Mouse (Mus musculus) skeletal muscle tissue, adult 2 months (tissue): ENCODE results near the gene Psap.
A peak's percentile ranks its signal among the peaks of the same experiment; 100 is the strongest.

Experiments
- DNase-seq: peaks from one replicate; pipeline ENCODE4 v3.0.0-alpha.2; 2012; ENCODE audit warnings: low read depth, low spot score

Gene Psap

DNA sequence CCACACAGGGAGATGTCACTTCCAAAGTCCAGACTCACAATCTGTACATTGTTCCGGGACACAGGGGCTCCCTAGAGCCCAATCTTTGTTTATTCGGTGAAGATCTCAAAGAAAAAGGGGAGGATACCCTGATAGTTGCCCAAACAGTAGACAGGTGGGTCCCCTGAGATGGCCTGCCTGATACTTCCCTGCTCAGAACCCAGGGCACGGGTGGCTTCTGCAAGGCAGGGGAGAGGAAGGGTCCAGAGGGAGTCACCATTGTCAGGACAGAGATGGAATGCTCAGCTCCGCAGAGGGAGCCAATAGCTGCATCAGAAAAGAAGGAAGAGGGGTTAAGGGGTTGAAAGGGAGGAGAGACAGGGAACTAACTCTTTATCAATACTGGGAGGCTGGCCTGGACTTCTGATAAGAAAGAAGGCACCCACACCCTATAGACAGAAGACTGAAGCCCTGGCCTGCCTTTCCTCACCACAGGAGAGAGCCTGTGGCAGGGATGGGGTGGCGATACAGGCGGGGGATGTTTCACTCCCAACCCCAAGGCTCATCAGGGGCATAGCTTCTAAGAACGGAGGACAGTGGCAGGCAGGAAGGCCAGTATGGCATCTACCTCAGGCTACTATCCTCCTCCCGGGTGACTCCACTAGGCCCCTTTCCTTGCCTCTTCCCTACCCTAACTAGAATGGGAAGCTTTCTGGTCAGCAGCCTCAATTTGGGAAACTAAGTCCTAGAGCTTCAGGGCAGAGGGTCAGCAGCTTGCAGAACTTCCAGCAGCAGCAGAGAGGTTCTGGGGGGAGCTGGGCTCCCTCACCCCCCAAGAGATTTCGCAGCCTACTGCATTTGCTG, 70.6 kb downstream of the Psap start:
- no peak for DNase-seq

- DNase-seq = peak; percentile 79
Observed at GRCm38 (mm10) chr10:60349056-60349455, 71.6 kb downstream of the Psap start.

GRCm38 (mm10) chr10:60349644-60350043, 72.2 kb downstream of the Psap start:
- DNase-seq = no peak

GRCm38 (mm10) chr10:60350077-60350804, 72.8 kb downstream of the Psap start:
- no peak for DNase-seq

- peak; percentile 86 for DNase-seq
Observed at GRCm38 (mm10) chr10:60350805-60351167, 73.4 kb downstream of the Psap start.

GRCm38 (mm10) chr10:60351248-60351647, 73.8 kb downstream of the Psap start:
- no peak for DNase-seq

- peak; percentile 86 for DNase-seq
Observed at GRCm38 (mm10) chr10:60351761-60352455, 74.5 kb downstream of the Psap start.
